Mouse (Mus musculus): Measurements from ENCODE around the gene Jazf1. TPM values are rescaled to one million over a fixed set of nuclear protein-coding genes. Genes with fewer than 3 reads are reported as not detected.

Gene Jazf1
- total and polyA plus RNA-seq, 3 experiments = not detected

- no peak for DNase-seq (ENCODE audit: low read depth, low spot score)
- no peaks in the 10 kb centered on the region for H3K36me3 ChIP-seq (ENCODE audit: control insufficient read depth in 1 of 2, insufficient read depth in 2 of 2, low read length in 2 of 2)
- no peak overlapping the region for H3K27ac ChIP-seq (ENCODE audit: control insufficient read depth, low read depth, low read length)
- H3K27me3 ChIP-seq (ENCODE audit: control insufficient read depth in 1 of 2, insufficient read depth in 2 of 2, low read length in 2 of 2) = peaks cover 0 to 4% of the 10 kb centered on the region in 2 experiments; a peak in 2 of 4 replicates
- H3K79me2 ChIP-seq (ENCODE audit: control insufficient read depth, insufficient read depth, low read length, poor library complexity) = no peaks in the 10 kb centered on the region
- no peaks in the 10 kb centered on the region for H3K4me1 ChIP-seq (ENCODE audit: control insufficient read depth in 1 of 2, insufficient read depth in 2 of 2, low read length in 2 of 2)
- H3K9ac ChIP-seq (ENCODE audit: control insufficient read depth, low read depth, low read length, poor library complexity, severe bottlenecking) = no peak overlapping the region
- H3K9me3 ChIP-seq (replicated peaks; ENCODE audit: insufficient read depth, low read length) = no peaks in the 10 kb centered on the region
- no peak overlapping the region for H3K4me3 ChIP-seq (ENCODE audit: control insufficient read depth in 1 of 2, insufficient read depth in 1 of 2, low read depth in 2 of 2, low read length in 2 of 2)
- TF ChIP-seq TAL1 (IDR thresholded peaks at IDR 0.05; ENCODE audit: low read length) (no peak), MXI1 (IDR thresholded peaks at IDR 0.05; ENCODE audit: low read depth, low read length) (no peak), RCOR1 (IDR thresholded peaks at IDR 0.05; ENCODE audit: low read depth, low read length) (no peak), GATA1 (IDR thresholded peaks at IDR 0.05; ENCODE audit: low read depth, low read length) (no peak), ZNF384 (IDR thresholded peaks at IDR 0.05; ENCODE audit: low read depth, low read length) (no peak)
Measured at GRCm38 (mm10) chr6:52805237-52805856, 263.1 kb downstream of the Jazf1 start.

DNA sequence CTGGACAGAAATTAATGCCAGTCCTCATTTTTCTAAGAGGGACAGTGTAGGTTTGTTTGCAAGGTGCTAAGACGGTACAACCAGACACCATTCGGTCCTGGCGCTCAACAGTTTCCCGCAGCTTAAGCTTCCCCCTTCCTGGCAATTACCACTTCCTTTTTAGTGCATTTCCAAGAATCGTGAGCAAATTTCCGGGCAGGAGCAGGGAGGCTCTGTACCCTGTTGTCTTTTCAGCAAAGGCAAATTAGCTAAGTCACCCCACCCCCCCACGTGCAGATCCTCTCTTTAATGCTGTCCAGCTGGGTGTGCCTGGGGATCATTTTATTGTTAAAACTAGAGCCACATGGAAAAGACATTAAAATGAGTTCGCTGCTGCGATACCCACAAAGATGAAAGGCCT, 266.2 kb downstream of the Jazf1 start:
- DNase-seq (ENCODE audit: low read depth, low spot score) = no peak
- Histone ChIP-seq H3K4me1 (ENCODE audit: control insufficient read depth in 1 of 2, insufficient read depth in 2 of 2, low read length in 2 of 2) (no peaks in the 10 kb centered on the region), H3K27ac (ENCODE audit: control insufficient read depth, low read depth, low read length) (no peak overlapping the region), H3K9ac (ENCODE audit: control insufficient read depth, low read depth, low read length, poor library complexity, severe bottlenecking) (no peak overlapping the region), H3K79me2 (ENCODE audit: control insufficient read depth, insufficient read depth, low read length, poor library complexity) (no peaks in the 10 kb centered on the region), H3K4me3 (ENCODE audit: control insufficient read depth in 1 of 2, insufficient read depth in 1 of 2, low read depth in 2 of 2, low read length in 2 of 2) (no peak overlapping the region), H3K36me3 (ENCODE audit: control insufficient read depth in 1 of 2, insufficient read depth in 2 of 2, low read length in 2 of 2) (no peaks in the 10 kb centered on the region), H3K27me3 (ENCODE audit: control insufficient read depth in 1 of 2, insufficient read depth in 2 of 2, low read length in 2 of 2) (no peaks in the 10 kb centered on the region), H3K9me3 (replicated peaks; ENCODE audit: insufficient read depth, low read length) (no peaks in the 10 kb centered on the region)
- TF ChIP-seq CTCF (IDR thresholded peaks at IDR 0.05 in 2 of 3, conservative IDR thresholded peaks at IDR 0.05 in 1 of 3; ENCODE audit: control insufficient read depth in 1 of 3, insufficient read depth in 1 of 3, low read depth in 2 of 3, low read length in 3 of 3, poor library complexity in 1 of 3, severe bottlenecking in 1 of 3) = no peak
- no peak for TF ChIP-seq MAZ (IDR thresholded peaks at IDR 0.05; ENCODE audit: low read depth, low read length)
- no peak for TF ChIP-seq RCOR1 (IDR thresholded peaks at IDR 0.05; ENCODE audit: low read depth, low read length)

DNA sequence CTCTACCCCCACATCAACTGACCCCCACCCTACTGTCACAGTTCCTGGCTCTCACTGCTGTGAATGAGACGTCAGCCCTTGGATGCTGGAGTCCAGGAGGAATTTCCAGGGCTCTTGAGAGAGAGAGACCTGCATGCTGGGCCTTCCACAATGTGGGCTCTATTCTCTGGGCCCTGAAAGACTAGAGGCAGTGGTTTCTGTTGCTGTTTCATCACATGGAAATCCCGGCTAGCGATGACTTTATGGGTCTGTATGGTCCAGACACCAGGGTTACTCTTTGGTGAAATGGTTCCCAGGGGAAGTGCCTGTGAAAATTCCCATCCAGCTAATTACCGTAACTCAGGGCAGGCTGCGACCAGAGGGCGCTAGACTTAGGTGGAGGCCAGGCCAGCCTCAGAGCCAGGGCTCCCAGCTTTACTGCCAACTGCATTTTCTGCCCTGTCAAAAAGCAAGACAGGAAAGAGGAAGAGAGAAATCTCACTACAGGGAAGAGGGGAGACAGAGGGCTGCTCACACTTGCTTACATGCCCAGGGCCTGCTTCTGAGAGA, 271.1 kb downstream of the Jazf1 start:
- Histone ChIP-seq H3K36me3 (ENCODE audit: control insufficient read depth in 1 of 2, insufficient read depth in 2 of 2, low read length in 2 of 2) (no peaks in the 10 kb centered on the region), H3K79me2 (ENCODE audit: control insufficient read depth, insufficient read depth, low read length, poor library complexity) (no peaks in the 10 kb centered on the region), H3K9ac (ENCODE audit: control insufficient read depth, low read depth, low read length, poor library complexity, severe bottlenecking) (no peak overlapping the region), H3K4me3 (ENCODE audit: control insufficient read depth in 1 of 2, insufficient read depth in 1 of 2, low read depth in 2 of 2, low read length in 2 of 2) (no peak overlapping the region), H3K27me3 (ENCODE audit: control insufficient read depth in 1 of 2, insufficient read depth in 2 of 2, low read length in 2 of 2) (no peaks in the 10 kb centered on the region), H3K27ac (ENCODE audit: control insufficient read depth, low read depth, low read length) (no peak overlapping the region), H3K9me3 (replicated peaks; ENCODE audit: insufficient read depth, low read length) (no peaks in the 10 kb centered on the region), H3K4me1 (ENCODE audit: control insufficient read depth in 1 of 2, insufficient read depth in 2 of 2, low read length in 2 of 2) (no peaks in the 10 kb centered on the region)
- no peak for DNase-seq (ENCODE audit: low read depth, low spot score)
- TF ChIP-seq ZKSCAN1 (IDR thresholded peaks at IDR 0.05; ENCODE audit: low read depth, low read length) (no peak), ETS1 (IDR thresholded peaks at IDR 0.05; ENCODE audit: low read depth, low read length) (no peak), TCF12 (IDR thresholded peaks at IDR 0.05; ENCODE audit: low read depth, low read length) (no peak), POLR2A (IDR thresholded peaks at IDR 0.05; ENCODE audit: control insufficient read depth in 1 of 2, insufficient read depth in 1 of 2, low read depth in 1 of 2, low read length in 2 of 2, poor library complexity in 1 of 2) (no peak)
